Mouse (Mus musculus): ENCODE results near the gene P2rx6. TPM values are rescaled to one million over a fixed set of nuclear protein-coding genes. Genes with fewer than 3 reads are reported as not detected.

Gene P2rx6
- total and polyA plus RNA-seq, 3 experiments, result not detected

DNA sequence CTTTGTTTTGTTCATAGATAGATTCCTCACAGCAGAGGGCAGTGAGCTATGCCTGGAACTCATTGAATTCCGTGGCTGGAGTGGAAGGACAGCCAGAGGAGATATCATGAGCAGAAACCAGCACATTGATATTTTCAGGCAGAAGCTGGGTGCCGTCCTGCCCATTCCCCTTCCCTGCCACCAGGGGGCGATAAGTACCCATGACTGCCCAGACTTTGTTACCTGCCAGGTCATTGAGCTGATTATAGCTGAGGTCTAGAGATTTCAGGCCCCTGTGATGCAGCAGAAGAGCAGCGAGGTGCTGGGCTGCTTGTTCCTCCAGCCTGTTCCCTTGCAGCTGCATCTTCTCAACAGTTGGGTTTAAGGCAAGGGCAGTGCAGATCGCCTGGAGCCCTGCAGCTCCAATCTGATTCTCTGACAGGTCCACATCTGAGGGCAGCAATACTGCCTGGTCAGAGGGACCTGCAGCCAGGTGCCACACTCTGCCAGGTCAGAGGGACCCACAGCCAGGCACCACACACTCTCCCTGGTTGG, 3.7 kb upstream of the P2rx6 start:
- H3K27me3 ChIP-seq (replicated peaks), result peaks cover 46% of the 10 kb centered on the region
- peak overlapping the region; percentile 21 for H3K4me2 ChIP-seq (ENCODE audit: insufficient read depth, low read depth, poor library complexity, severe bottlenecking)
- in situ Hi-C loops (cut with MboI; ENCODE audit: low pct_ligation_motif_present, low pct_unique_long_range_greater_than_20kb, low sequenced_read_pairs) (loop anchor here (5.0 to 10.0 kb wide), 2 partner anchors 59 to 177 kb away; partner anchors contain the start of genes Med15 and Smpd4), dilution Hi-C loops (cut with MboI; ENCODE audit: extremely low pct_ligation_motif_present, extremely low pct_unique_long_range_greater_than_20kb, low sequenced_read_pairs) (no loop called here)
- no peak overlapping the region for H3K9ac ChIP-seq (ENCODE audit: insufficient read depth, low read depth)
- no peaks in the 10 kb centered on the region for H3K36me3 ChIP-seq (replicated peaks in 1 of 2; ENCODE audit: control insufficient read depth in 1 of 2, insufficient read depth in 1 of 2, low read length in 1 of 2)
- no peak overlapping the region for H3K4me3 ChIP-seq (replicated peaks in 1 of 3; ENCODE audit: low read depth in 2 of 3, low read length in 2 of 3, poor library complexity in 1 of 3)
- no peaks in the 10 kb centered on the region for H3K9me3 ChIP-seq (replicated peaks; ENCODE audit: low read length)
- peak; percentile 78 for DNase-seq (ENCODE audit: extremely low read depth)
- H3K79me2 ChIP-seq (replicated peaks; ENCODE audit: control insufficient read depth, extremely low read depth, insufficient read depth, poor library complexity, severe bottlenecking), result no peaks in the 10 kb centered on the region
- peaks cover 22 to 38% of the 10 kb centered on the region in 2 experiments for H3K4me1 ChIP-seq (ENCODE audit: control insufficient read depth in 1 of 2, insufficient read depth in 2 of 2)
- no peak overlapping the region for H3K27ac ChIP-seq (ENCODE audit: insufficient read depth, low read depth)
- TF ChIP-seq POLR2A (IDR thresholded peaks at IDR 0.05; ENCODE audit: low read depth, low read length), result no peak
- TF ChIP-seq ZC3H11A (IDR thresholded peaks at IDR 0.05; ENCODE audit: low read depth, low read length), result peak; percentile 64
- TF ChIP-seq CHD2 (IDR thresholded peaks at IDR 0.05; ENCODE audit: low read length), result no peak
- TF ChIP-seq SMC3 (IDR thresholded peaks at IDR 0.05; ENCODE audit: low read depth, low read length), result peak; percentile 94
- peak; percentile 31; the same call in 1 of the 2 replicates for TF ChIP-seq IRF4 (IDR thresholded peaks at IDR 0.05; ENCODE audit: low read depth, low read length)
- peak; percentile 97 for TF ChIP-seq RAD21 (IDR thresholded peaks at IDR 0.05; ENCODE audit: low read depth, low read length)
- no peak for TF ChIP-seq JUND (conservative IDR thresholded peaks at IDR 0.05; ENCODE audit: low read depth, low read length)
- TF ChIP-seq RCOR1 (conservative IDR thresholded peaks at IDR 0.05; ENCODE audit: low read depth, low read length), result no peak
- no peak for TF ChIP-seq GABPA (IDR thresholded peaks at IDR 0.05; ENCODE audit: insufficient replicate concordance, low read depth, low read length)
- TF ChIP-seq NELFE (IDR thresholded peaks at IDR 0.05; ENCODE audit: low read depth, low read length), result peak; percentile 49; the same call in 1 of the 2 replicates
- no peak for TF ChIP-seq POLR2AphosphoS2 (IDR thresholded peaks at IDR 0.05; ENCODE audit: low read depth, low read length)
- TF ChIP-seq MYC (IDR thresholded peaks at IDR 0.05; ENCODE audit: low read depth, low read length), result peak; percentile 48; the same call in 1 of the 2 replicates
- TF ChIP-seq CTCF (conservative IDR thresholded peaks at IDR 0.05 in 1 of 2, IDR thresholded peaks at IDR 0.05 in 1 of 2; ENCODE audit: low read depth in 2 of 2, low read length in 2 of 2), result peak; percentile 98 to 99
- TF ChIP-seq BHLHE40 (IDR thresholded peaks at IDR 0.05; ENCODE audit: low read depth, low read length), result 0 out of 2 replicates have a peak, but pooled peaks have one; percentile 9

DNA sequence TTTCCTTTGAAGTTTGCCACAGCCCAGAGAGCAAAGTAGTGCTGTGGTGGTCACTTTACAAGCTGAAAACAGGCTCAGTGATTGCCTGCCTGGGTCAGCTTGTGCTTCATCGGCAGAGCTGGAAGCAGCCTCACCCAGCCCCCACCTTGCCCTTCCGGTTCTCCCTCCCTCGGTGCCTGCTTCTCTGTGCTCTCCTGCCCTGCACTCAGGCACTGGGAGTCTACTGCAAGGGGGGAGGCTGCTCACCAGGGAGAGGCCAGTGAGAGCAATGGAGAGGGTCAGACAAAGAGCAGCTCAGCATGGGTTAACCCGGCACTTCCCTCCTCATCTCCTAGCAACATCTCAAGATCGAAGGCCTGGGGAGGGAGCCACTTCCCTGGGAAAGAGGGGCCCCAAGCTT, 2.9 kb upstream of the P2rx6 start:
- Histone ChIP-seq H3K4me1 (ENCODE audit: control insufficient read depth in 1 of 2, insufficient read depth in 2 of 2) (peaks cover 22 to 32% of the 10 kb centered on the region in 2 experiments), H3K27ac (ENCODE audit: insufficient read depth, low read depth) (no peak overlapping the region), H3K4me3 (replicated peaks in 1 of 3; ENCODE audit: low read depth in 2 of 3, low read length in 2 of 3, poor library complexity in 1 of 3) (peak overlapping the region in 1 of 3 experiments; percentile 1), H3K79me2 (replicated peaks; ENCODE audit: control insufficient read depth, extremely low read depth, insufficient read depth, poor library complexity, severe bottlenecking) (no peaks in the 10 kb centered on the region), H3K9me3 (replicated peaks; ENCODE audit: low read length) (no peaks in the 10 kb centered on the region), H3K36me3 (replicated peaks in 1 of 2; ENCODE audit: control insufficient read depth in 1 of 2, insufficient read depth in 1 of 2, low read length in 1 of 2) (no peaks in the 10 kb centered on the region), H3K4me2 (ENCODE audit: insufficient read depth, low read depth, poor library complexity, severe bottlenecking) (peak overlapping the region; percentile 21; the same call in 1 of the 2 replicates), H3K9ac (ENCODE audit: insufficient read depth, low read depth) (no peak overlapping the region), H3K27me3 (replicated peaks) (peaks cover 54% of the 10 kb centered on the region)
- dilution Hi-C loops (cut with MboI; ENCODE audit: extremely low pct_ligation_motif_present, extremely low pct_unique_long_range_greater_than_20kb, low sequenced_read_pairs), result no loop called here
- in situ Hi-C loops (cut with MboI; ENCODE audit: low pct_ligation_motif_present, low pct_unique_long_range_greater_than_20kb, low sequenced_read_pairs), result loop anchor here (5.0 to 10.0 kb wide), 2 partner anchors 58 to 176 kb away; partner anchors contain the start of genes Med15 and Smpd4
- no peak for DNase-seq (ENCODE audit: extremely low read depth)
- TF ChIP-seq ELF1 (IDR thresholded peaks at IDR 0.05; ENCODE audit: low read depth, low read length), result 0 out of 2 replicates have a peak, but pooled peaks have one; percentile 25
- no peak for TF ChIP-seq RAD21 (IDR thresholded peaks at IDR 0.05; ENCODE audit: low read depth, low read length)
